Mouse (Mus musculus) megakaryocyte, adult 5-6 weeks (primary cell): ENCODE results near the gene Ski. TPM values are rescaled to one million over a fixed set of nuclear protein-coding genes. Genes with fewer than 3 reads are reported as not detected.
"Not testable (repeated sequence)": the region's sequence is repeated elsewhere in the genome, so short reads cannot be mapped to it uniquely, and the experiment has no call there.

ENCODE experiments used
- ATAC-seq: 2 replicates; pipeline ENCODE4 v1.8.0; 2016; ENCODE audit warnings: mild to moderate bottlenecking, inconsistent platforms; ENCODE audit not compliant: poor library complexity, severe bottlenecking
- total RNA-seq, 2 experiments: library from RNA; stranded (forward) in 1 of 2; stranded (reverse) in 1 of 2; fragments of 153-499, 151-499 nt in 1 of 2; fragments of 221-1000, 200-1000 nt in 1 of 2; gene quantifications; 2 replicates each; pipeline versions ENCODE4 v1.2.3 to v1.2.4; 2015 to 2017

The Ski gene
- total RNA-seq (2015) = 41.5 and 42.9 TPM in 2 replicates
- 12.4 and 13.3 TPM in 2 replicates for total RNA-seq (2017)

GRCm38 (mm10) chr4:155222552-155222840 lies at the start of gene Ski:
Gene Ski, minus strand, starts transcription at chr4:155222592.
- no peak for ATAC-seq

GRCm38 (mm10) chr4:155268382-155268781 lies 46.0 kb upstream of the Ski start:
- ATAC-seq = peak; percentile 62

GRCm38 (mm10) chr4:155267639-155268175 lies 45.3 kb upstream of the Ski start:
- no peak for ATAC-seq

GRCm38 (mm10) chr4:155267047-155267543 lies 44.7 kb upstream of the Ski start:
- ATAC-seq = no peak

- ATAC-seq = no peak
Observed at GRCm38 (mm10) chr4:155264521-155265321, 42.3 kb upstream of the Ski start.

GRCm38 (mm10) chr4:155252253-155252652 lies 29.9 kb upstream of the Ski start:
- no peak for ATAC-seq

GRCm38 (mm10) chr4:155251147-155251546 lies 28.8 kb upstream of the Ski start:
- ATAC-seq = no peak

- ATAC-seq = peak; percentile 22
Observed at GRCm38 (mm10) chr4:155250361-155251117, 28.1 kb upstream of the Ski start.

GRCm38 (mm10) chr4:155249648-155250351 lies 27.4 kb upstream of the Ski start, which contains the start of gene Faap20:
Gene Faap20, plus strand, starts transcription at chr4:155249802.
- ATAC-seq = peak; percentile 80

GRCm38 (mm10) chr4:155249257-155249647 lies 26.9 kb upstream of the Ski start:
- peak; percentile 85 for ATAC-seq

- ATAC-seq = not testable (repeated sequence)
Observed at GRCm38 (mm10) chr4:155248054-155248453, 25.7 kb upstream of the Ski start.

GRCm38 (mm10) chr4:155246691-155247105 lies 24.3 kb upstream of the Ski start:
- ATAC-seq = no peak

GRCm38 (mm10) chr4:155245770-155246492 lies 23.5 kb upstream of the Ski start:
- no peak for ATAC-seq

GRCm38 (mm10) chr4:155243233-155243632 lies 20.8 kb upstream of the Ski start:
- ATAC-seq = no peak

- ATAC-seq = no peak
Observed at GRCm38 (mm10) chr4:155242292-155242691, 19.9 kb upstream of the Ski start.

GRCm38 (mm10) chr4:155241789-155242188 lies 19.4 kb upstream of the Ski start:
- ATAC-seq = no peak

GRCm38 (mm10) chr4:155239494-155239893 lies 17.1 kb upstream of the Ski start:
- no peak for ATAC-seq

- ATAC-seq = no peak
Observed at GRCm38 (mm10) chr4:155238276-155238675, 15.9 kb upstream of the Ski start.

GRCm38 (mm10) chr4:155236737-155237385 lies 14.5 kb upstream of the Ski start:
- no peak for ATAC-seq
